Mouse (Mus musculus): ENCODE data around the gene Cadps2.

GRCm38 (mm10) chr6:23748823-23749222 is 90.4 kb downstream of the Cadps2 start:
- TF ChIP-seq MYOD1 (IDR thresholded peaks at IDR 0.05; ENCODE audit: control insufficient read depth in 1 of 3, insufficient read length in 2 of 3, low read depth in 2 of 3) (no peak), E2F4 (IDR thresholded peaks at IDR 0.05; ENCODE audit: insufficient read depth) (no peak), MAX (IDR thresholded peaks at IDR 0.05; ENCODE audit: low read depth) (no peak), POLR2A (IDR thresholded peaks at IDR 0.05; ENCODE audit: insufficient read length, low read depth) (no peak), MYOG (IDR thresholded peaks at IDR 0.05; ENCODE audit: control insufficient read depth in 1 of 3, insufficient read depth in 1 of 3, insufficient read length in 2 of 3, low read depth in 2 of 3) (no peak), POLR2AphosphoS2 (IDR thresholded peaks at IDR 0.05; ENCODE audit: insufficient read length, low read depth) (no peak), SRF (IDR thresholded peaks at IDR 0.05; ENCODE audit: control insufficient read depth, insufficient read length, low read depth) (no peak)

Data from myocyte (in vitro differentiated cells).